Mouse (Mus musculus) retina, adult 2 months (tissue): ENCODE measurements around the gene Thyn1.

ENCODE experiments used
- DNase-seq: peaks from one replicate; pipeline ENCODE4 v3.0.0-alpha.2; 2012; ENCODE audit warnings: low read depth, low spot score

Thyn1 gene

GRCm38 (mm10) chr9:27029828-27030762 lies 30.6 kb downstream of the Thyn1 start, which contains the start of the genes Vps26b and Ncapd3:
TSS of gene Vps26b (minus strand) at chr9:27030065.
TSS of gene Ncapd3 (plus strand) at chr9:27030175.
- DNase-seq: peak; percentile 91

DNA sequence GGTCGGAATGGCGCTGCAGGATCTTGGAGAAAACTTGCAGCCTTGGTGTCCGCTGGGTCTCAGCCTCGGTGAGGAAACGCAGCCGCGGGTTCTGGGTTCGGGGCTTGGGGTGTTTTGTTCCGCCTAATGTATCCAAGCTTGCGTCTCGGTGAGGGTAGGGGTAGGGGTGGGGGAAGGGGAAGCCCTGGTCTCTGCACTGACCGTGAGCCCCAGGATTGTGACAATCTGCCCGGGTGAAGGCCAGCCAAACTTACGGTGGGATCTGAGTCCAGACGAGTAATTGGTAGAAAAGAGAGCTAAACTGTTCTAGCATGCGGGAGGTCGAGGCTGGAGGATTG lies 31.2 kb downstream of the Thyn1 start:
- no peak for DNase-seq

DNA sequence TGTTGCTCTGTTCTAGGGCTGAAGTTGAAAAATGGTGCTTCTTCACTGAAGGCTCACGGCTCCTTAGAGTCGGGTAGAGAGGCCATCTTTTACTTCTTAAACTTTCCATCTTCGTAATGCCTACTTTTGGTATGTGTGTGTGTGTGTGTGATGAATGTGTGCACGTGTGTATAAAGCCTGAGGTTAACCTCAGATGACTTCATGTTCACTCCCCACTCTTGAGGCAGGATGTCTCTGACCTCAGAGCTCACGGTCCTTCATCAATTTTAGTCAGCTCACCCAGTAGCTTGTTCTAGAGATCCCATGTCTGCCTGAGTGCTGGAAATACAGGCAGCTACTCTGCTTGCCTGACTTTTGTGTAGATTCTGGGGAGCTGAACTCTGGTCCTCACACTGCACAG lies 44.4 kb downstream of the Thyn1 start:
- DNase-seq: no peak

DNA sequence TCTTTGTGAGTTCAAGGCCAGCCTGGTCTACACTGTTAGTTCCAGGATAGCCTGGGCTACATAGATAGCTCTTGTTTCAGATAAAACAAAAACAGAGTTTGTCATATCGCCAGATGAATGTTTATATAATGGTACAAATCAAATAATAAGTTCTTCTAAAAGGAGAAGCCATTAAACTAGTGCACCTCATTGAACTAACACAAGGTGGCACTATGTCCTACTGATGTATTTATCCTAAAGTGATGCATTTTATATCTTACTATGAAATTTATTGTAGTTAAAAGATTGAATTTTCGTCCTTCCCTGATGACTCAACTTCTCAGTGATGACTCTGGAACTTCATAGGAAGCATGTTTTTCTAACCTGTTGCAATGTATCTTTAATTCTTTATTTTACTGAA lies 50.0 kb downstream of the Thyn1 start:
- DNase-seq: no peak
